Mouse (Mus musculus) stomach, embryonic 16.5 days (tissue): ENCODE results near the gene Abr. TPM values are rescaled to one million over a fixed set of nuclear protein-coding genes. Genes with fewer than 3 reads are reported as not detected.

Experiments used
- ATAC-seq: fragments of 200-750 bp; cut with Nextera tagmentation; 2 replicates; pipeline ENCODE4 v1.8.0; 2017; ENCODE audit warnings: moderate number of reproducible peaks, moderate TSS enrichment; ENCODE audit not compliant: insufficient read depth, low FRiP score
- H3K27ac ChIP-seq: fragments of 300-500 bp; sonication (generic); 2 replicates; pipeline ENCODE4 v1.5.1; 2014; ENCODE audit warnings: low read length
- H3K27me3 ChIP-seq: fragments of 300-500 bp; sonication (generic); 2 replicates; pipeline ENCODE4 v1.6.1; 2014; ENCODE audit warnings: low read length, control low read depth, mixed read lengths; ENCODE audit not compliant: control insufficient read depth, insufficient read depth
- H3K36me3 ChIP-seq: fragments of 300-500 bp; sonication (generic); 2 replicates; pipeline ENCODE4 v1.6.1; 2014; ENCODE audit warnings: low read length; ENCODE audit not compliant: control insufficient read depth, insufficient read depth
- H3K4me1 ChIP-seq: fragments of 300-500 bp; sonication (generic); 2 replicates; pipeline ENCODE4 v1.6.1; 2014; ENCODE audit warnings: low read length, control low read depth, mixed read lengths; ENCODE audit not compliant: control insufficient read depth, insufficient read depth
- H3K4me2 ChIP-seq: fragments of 300-500 bp; sonication (generic); 2 replicates; pipeline ENCODE4 v1.6.1; 2014; ENCODE audit warnings: low read depth, low read length, mixed read lengths
- H3K4me3 ChIP-seq: fragments of 300-500 bp; sonication (generic); replicated peaks from 2 replicates; pipeline ENCODE4 v1.5.1; 2014; ENCODE audit warnings: mild to moderate bottlenecking, low read length
- H3K9ac ChIP-seq: fragments of 300-500 bp; sonication (generic); 2 replicates; pipeline ENCODE4 v1.6.1; 2014; ENCODE audit warnings: low read length
- H3K9me3 ChIP-seq: fragments of 300-500 bp; sonication (generic); replicated peaks from 2 replicates; pipeline ENCODE4 v1.6.1; 2016; ENCODE audit warnings: low read length, control low read depth; ENCODE audit not compliant: control insufficient read depth
- WGBS: fragments of 180-500 bp; shearing (Covaris S2); extraction: QIAGEN DNeasy Blood & Tissue Kit; methylation state at CpG from one replicate; pipeline ENCODE4 v1.1.7; 2014; 5-methylcytosine and 5-hydroxymethylcytosine counted together
- polyA plus RNA-seq: library from polyadenylated mRNA; unstranded; fragments of >200 nt; fragmentation: Nextera tagmentation; extraction: Ambion mirVana; gene quantifications from 2 replicates; pipeline ENCODE4 v1.2.1, GENCODE M21; 2015

Gene Abr
- polyA plus RNA-seq, 1 experiment from 2014 or later = 28.8 TPM

GRCm38 (mm10) chr11:76385746-76386145 lies 236.4 kb downstream of the Abr start:
- H3K9me3 ChIP-seq = no peaks in the 10 kb centered on the region
- WGBS = 53% methylated on average over 3 of the region's 3 CpGs
- ATAC-seq = no peak

GRCm38 (mm10) chr11:76385017-76385416 lies 237.1 kb downstream of the Abr start:
- H3K4me2 ChIP-seq = no peak overlapping the region
- H3K27ac ChIP-seq = 0 out of 2 replicates have a peak overlapping the region, but pooled peaks have one; percentile 7
- 77% methylated on average over 4 of the region's 4 CpGs for WGBS
- no peak overlapping the region for H3K4me3 ChIP-seq
- H3K36me3 ChIP-seq = no peaks in the 10 kb centered on the region
- H3K27me3 ChIP-seq = no peaks in the 10 kb centered on the region
- ATAC-seq = no peak
- H3K4me1 ChIP-seq = peaks cover 39% of the 10 kb centered on the region
- no peaks in the 10 kb centered on the region for H3K9me3 ChIP-seq
- H3K9ac ChIP-seq = peak overlapping the region; percentile 4; the same call in 1 of the 2 replicates

More at GRCm38 (mm10) chr11:76385746-76386145, 236.4 kb downstream of the Abr start:
- Histone ChIP-seq H3K9ac (0 out of 2 replicates have a peak overlapping the region, but pooled peaks have one; percentile 4), H3K4me3 (no peak overlapping the region), H3K4me1 (peaks cover 33% of the 10 kb centered on the region), H3K4me2 (no peak overlapping the region), H3K27me3 (no peaks in the 10 kb centered on the region), H3K36me3 (no peaks in the 10 kb centered on the region), H3K27ac (0 out of 2 replicates have a peak overlapping the region, but pooled peaks have one; percentile 7)

GRCm38 (mm10) chr11:76384307-76384706 lies 237.8 kb downstream of the Abr start:
- no peak overlapping the region for H3K4me2 ChIP-seq
- no peak for ATAC-seq
- peak overlapping the region; percentile 17; the same call in 1 of the 2 replicates for H3K27ac ChIP-seq
- H3K36me3 ChIP-seq = no peaks in the 10 kb centered on the region
- 76% methylated on average over 5 of the region's 5 CpGs for WGBS
- H3K4me3 ChIP-seq = no peak overlapping the region
- no peaks in the 10 kb centered on the region for H3K27me3 ChIP-seq
- H3K9ac ChIP-seq = peak overlapping the region; percentile 38; the same call in 1 of the 2 replicates
- H3K9me3 ChIP-seq = no peaks in the 10 kb centered on the region
- H3K4me1 ChIP-seq = peaks cover 43% of the 10 kb centered on the region

GRCm38 (mm10) chr11:76382711-76383324 lies 239.3 kb downstream of the Abr start:
- H3K9me3 ChIP-seq = no peaks in the 10 kb centered on the region
- H3K4me2 ChIP-seq = 0 out of 2 replicates have a peak overlapping the region, but pooled peaks have one; percentile 2
- no peak overlapping the region for H3K4me3 ChIP-seq
- ATAC-seq = no peak
- peaks cover 36% of the 10 kb centered on the region for H3K4me1 ChIP-seq
- WGBS = 53% methylated on average over 13 of the region's 13 CpGs
- no peaks in the 10 kb centered on the region for H3K27me3 ChIP-seq
- peak overlapping the region; percentile 73 for H3K27ac ChIP-seq
- H3K36me3 ChIP-seq = no peaks in the 10 kb centered on the region
- H3K9ac ChIP-seq = peak overlapping the region; percentile 19; the same call in 1 of the 2 replicates

- Histone ChIP-seq H3K27me3 (no peaks in the 10 kb centered on the region), H3K9ac (no peak overlapping the region), H3K27ac (0 out of 2 replicates have a peak overlapping the region, but pooled peaks have one; percentile 1), H3K4me2 (no peak overlapping the region), H3K4me1 (peaks cover 36% of the 10 kb centered on the region), H3K36me3 (no peaks in the 10 kb centered on the region), H3K4me3 (no peak overlapping the region), H3K9me3 (no peaks in the 10 kb centered on the region)
- WGBS = 79% methylated on average over 15 of the region's 15 CpGs
- no peak for ATAC-seq
Observed at GRCm38 (mm10) chr11:76381201-76381885, 240.8 kb downstream of the Abr start.

GRCm38 (mm10) chr11:76379921-76380544 lies 242.1 kb downstream of the Abr start:
- WGBS = 38% methylated on average over 11 of the region's 11 CpGs
- ATAC-seq = no peak
- no peaks in the 10 kb centered on the region for H3K36me3 ChIP-seq
- H3K4me3 ChIP-seq = no peak overlapping the region
- H3K27ac ChIP-seq = peak overlapping the region; percentile 3; the same call in 1 of the 2 replicates
- H3K9me3 ChIP-seq = no peaks in the 10 kb centered on the region
- peaks cover 36% of the 10 kb centered on the region for H3K4me1 ChIP-seq
- no peak overlapping the region for H3K9ac ChIP-seq
- no peaks in the 10 kb centered on the region for H3K27me3 ChIP-seq
- H3K4me2 ChIP-seq = no peak overlapping the region

- H3K27me3 ChIP-seq = no peaks in the 10 kb centered on the region
- WGBS = 87% methylated on average over 3 of the region's 3 CpGs
- ATAC-seq = no peak
- no peaks in the 10 kb centered on the region for H3K9me3 ChIP-seq
- peaks cover 51% of the 10 kb centered on the region for H3K4me1 ChIP-seq
- H3K9ac ChIP-seq = no peak overlapping the region
- no peak overlapping the region for H3K4me3 ChIP-seq
- H3K27ac ChIP-seq = peak overlapping the region; percentile 94
- no peaks in the 10 kb centered on the region for H3K36me3 ChIP-seq
- no peak overlapping the region for H3K4me2 ChIP-seq
Observed at GRCm38 (mm10) chr11:76376425-76376824, 245.7 kb downstream of the Abr start.

- peak overlapping the region; percentile 27; the same call in 1 of the 2 replicates for H3K4me2 ChIP-seq
- peak; percentile 92 for ATAC-seq
- peak overlapping the region; percentile 43 for H3K9ac ChIP-seq
- H3K27ac ChIP-seq = peak overlapping the region; percentile 94
- WGBS = 22% methylated on average over 17 of the region's 17 CpGs
- no peaks in the 10 kb centered on the region for H3K9me3 ChIP-seq
- peaks cover 47% of the 10 kb centered on the region for H3K4me1 ChIP-seq
- no peaks in the 10 kb centered on the region for H3K36me3 ChIP-seq
- no peaks in the 10 kb centered on the region for H3K27me3 ChIP-seq
- no peak overlapping the region for H3K4me3 ChIP-seq
Observed at GRCm38 (mm10) chr11:76374491-76375185, 247.5 kb downstream of the Abr start.
